Comparison of ENCODE assay signal across 9 mouse cellular contexts in genomic region chrX:11621045-11621763, GRCm38 (mm10).
DNase-seq lines count a peak whose midpoint lies in the region; ATAC-seq and TF ChIP-seq lines count a peak whose summit lies in the region.
"Had no signal": no experiment of that assay in that cellular context is flagged by ENCODE, and none has a peak within 500 bp of the region (broad histone marks: within the 10 kb centered on the region; RNA-seq: fewer than 3 reads in every experiment).

No protein-coding gene starts in this region.

- no peak for TF ChIP-seq EP300 in heart, adult 2 months (IDR thresholded peaks at IDR 0.05; ENCODE audit: insufficient read depth, low read depth, low read length)

- H3K4me1 ChIP-seq in forebrain, embryonic 10.5 days, result peaks cover 25% of the 10 kb centered on the region
- peaks cover 14% of the 10 kb centered on the region for H3K4me1 ChIP-seq in forebrain, embryonic 12.5 days
- peaks cover 2% of the 10 kb centered on the region for H3K4me1 ChIP-seq in heart, adult 2 months (ENCODE audit: control insufficient read depth, insufficient read depth, low read length)
- no peaks in the 10 kb centered on the region for H3K4me1 ChIP-seq in kidney, postnatal 0 days (replicated peaks; ENCODE audit: insufficient read depth, low read length)

- no peaks in the 10 kb centered on the region for H3K36me3 ChIP-seq in forebrain, embryonic 10.5 days (replicated peaks)
- H3K36me3 ChIP-seq in forebrain, embryonic 12.5 days (replicated peaks), result no peaks in the 10 kb centered on the region
- no peaks in the 10 kb centered on the region for H3K36me3 ChIP-seq in heart, adult 2 months (ENCODE audit: control insufficient read depth, insufficient read depth, low read length)
- no peaks in the 10 kb centered on the region for H3K36me3 ChIP-seq in kidney, postnatal 0 days (ENCODE audit: insufficient read depth, low read length)

- WGBS in forebrain, embryonic 10.5 days, result 72% methylated on average over 19 of the region's 19 CpGs
- 47% methylated on average over 19 of the region's 19 CpGs for WGBS in forebrain, embryonic 12.5 days
- WGBS in heart, adult 2 months, result 63% methylated on average over 19 of the region's 19 CpGs
- 37% methylated on average over 19 of the region's 19 CpGs for WGBS in kidney, postnatal 0 days

- ATAC-seq in forebrain, embryonic 12.5 days (ENCODE audit: low FRiP score), result no peak
- ATAC-seq in kidney, postnatal 0 days (replicated peaks; ENCODE audit: low FRiP score, low read depth), result no peak; the same call in 1 of the 2 replicates
- no peak for ATAC-seq in cerebellum, adult (ENCODE audit: insufficient number of reproducible peaks, low FRiP score, low TSS enrichment)

- DNase-seq in forebrain, embryonic 10.5 days (ENCODE audit: extremely low spot score, low spot score), result no peak
- DNase-seq in adrenal gland, postnatal 36 days, result peak; percentile 66 to 79
- peak; percentile 59 to 63 for DNase-seq in heart, adult 2 months
- DNase-seq in kidney, postnatal 0 days (ENCODE audit: low spot score), result peak; percentile 82
- peak; percentile 20 for DNase-seq in lung, postnatal 25 days (ENCODE audit: low spot score)
- DNase-seq in telencephalon, adult 2 months (ENCODE audit: low read depth, low spot score), result peak; percentile 60

- intact Hi-C loops in heart, adult 2 months (cut with DNase I), result no loop called here

- peak overlapping the region; percentile 70 for H3K27ac ChIP-seq in forebrain, embryonic 10.5 days
- H3K27ac ChIP-seq in forebrain, embryonic 12.5 days, result no peak overlapping the region
- no peak overlapping the region for H3K27ac ChIP-seq in heart, adult 2 months
- H3K27ac ChIP-seq in kidney, postnatal 0 days, result peak overlapping the region; percentile 54

- TF ChIP-seq POLR2A in heart, adult 2 months (IDR thresholded peaks at IDR 0.05; ENCODE audit: insufficient read depth, low read depth, low read length), result no peak

- no peak for TF ChIP-seq CTCF in heart, adult 2 months (IDR thresholded peaks at IDR 0.05)
- TF ChIP-seq CTCF in kidney, postnatal 0 days (IDR thresholded peaks at IDR 0.05; ENCODE audit: low read depth), result no peak

- H3K9me3 ChIP-seq in forebrain, embryonic 10.5 days, result no peaks in the 10 kb centered on the region
- no peaks in the 10 kb centered on the region for H3K9me3 ChIP-seq in forebrain, embryonic 12.5 days
- no peaks in the 10 kb centered on the region for H3K9me3 ChIP-seq in kidney, postnatal 0 days (replicated peaks; ENCODE audit: low read length)

- no peak overlapping the region for H3K4me2 ChIP-seq in forebrain, embryonic 12.5 days
- no peak overlapping the region; the same call in 1 of the 2 replicates for H3K4me2 ChIP-seq in kidney, postnatal 0 days (ENCODE audit: low read length)

- peaks cover 38% of the 10 kb centered on the region for H3K27me3 ChIP-seq in forebrain, embryonic 10.5 days (ENCODE audit: poor library complexity, severe bottlenecking)
- H3K27me3 ChIP-seq in forebrain, embryonic 12.5 days, result peaks cover 6% of the 10 kb centered on the region; the same call in 1 of the 2 replicates
- no peaks in the 10 kb centered on the region for H3K27me3 ChIP-seq in heart, adult 2 months (ENCODE audit: control insufficient read depth, insufficient read depth, low read length)
- H3K27me3 ChIP-seq in kidney, postnatal 0 days (ENCODE audit: insufficient read depth, low read length), result no peaks in the 10 kb centered on the region

- no peak overlapping the region for H3K9ac ChIP-seq in forebrain, embryonic 12.5 days
- H3K9ac ChIP-seq in heart, adult 2 months (ENCODE audit: low read depth, low read length), result no peak overlapping the region
- no peak overlapping the region for H3K9ac ChIP-seq in kidney, postnatal 0 days (ENCODE audit: low read depth, low read length)

- no peaks in the 10 kb centered on the region for H3K79me2 ChIP-seq in heart, adult 2 months (replicated peaks; ENCODE audit: control insufficient read depth, insufficient read depth, low read length)

- H3K4me3 ChIP-seq in forebrain, embryonic 10.5 days, result no peak overlapping the region
- no peak overlapping the region for H3K4me3 ChIP-seq in forebrain, embryonic 12.5 days (replicated peaks)
- no peak overlapping the region for H3K4me3 ChIP-seq in heart, adult 2 months
- H3K4me3 ChIP-seq in kidney, postnatal 0 days (replicated peaks; ENCODE audit: low read depth, low read length), result no peak overlapping the region
- H3K4me3 ChIP-seq: megakaryocyte, embryonic 14.5 days had no signal

Comparison
In these comparisons a context has a peak if more than half of its experiments do, and no peak if none do; other contexts are left out.
1. H3K27ac ChIP-seq: peak in forebrain, embryonic 10.5 days (single experiment) and kidney, postnatal 0 days (single experiment); none in forebrain, embryonic 12.5 days (single experiment) and heart, adult 2 months (single experiment).